ENCODE assay signal across 7 mouse cellular contexts in genomic region chr6:94040093-94040492, GRCm38 (mm10).
A peak's percentile ranks its signal among the peaks of the same experiment; 100 is the strongest.
DNase-seq lines count a peak whose midpoint lies in the region; ATAC-seq and TF ChIP-seq lines count a peak whose summit lies in the region.

No protein-coding gene starts in this region.

- peak; percentile 34 for DNase-seq in kidney, adult 9 months
- DNase-seq in kidney, adult 8-10 months = no peak
- peak; percentile 17 to 63 for DNase-seq in right cerebral cortex, adult 2 months (ENCODE audit: low spot score in 2 of 2)
- DNase-seq in right cerebral cortex, postnatal 36 days (ENCODE audit: low spot score in 2 of 2) = no peak
- DNase-seq in brain, embryonic 14.5 days (ENCODE audit: low read depth) = peak; percentile 57
- peak; percentile 46 for DNase-seq in lung, postnatal 36 days

- no peak for TF ChIP-seq POLR2A in brain, embryonic 14.5 days (IDR thresholded peaks at IDR 0.05; ENCODE audit: borderline replicate concordance, extremely low read depth, insufficient read depth, insufficient read length, poor library complexity, severe bottlenecking)

- TF ChIP-seq CTCF in brain, embryonic 14.5 days (IDR thresholded peaks at IDR 0.05; ENCODE audit: borderline replicate concordance, extremely low read depth, insufficient read depth, insufficient read length) = peak; percentile 65; the same call in 1 of the 2 replicates

- no peak for ATAC-seq in erythroid progenitor cell, adult 5-6 weeks (replicated peaks; ENCODE audit: low FRiP score, poor library complexity, severe bottlenecking)

Comparison
In these comparisons a context has a peak if more than half of its experiments do, and no peak if none do; other contexts are left out.
1. DNase-seq: peak in kidney, adult 9 months (single experiment), right cerebral cortex, adult 2 months (2 of 2), brain, embryonic 14.5 days (single experiment) and lung, postnatal 36 days (single experiment); none in kidney, adult 8-10 months (0 of 2) and right cerebral cortex, postnatal 36 days (0 of 2).